Mouse (Mus musculus) embryonic facial prominence, embryonic 10.5 days (tissue): ENCODE results near the gene Odc1. TPM values are rescaled to one million over a fixed set of nuclear protein-coding genes. Genes with fewer than 3 reads are reported as not detected.
A peak's percentile ranks its signal among the peaks of the same experiment; 100 is the strongest.

ENCODE experiments used
- DNase-seq: peaks from one replicate; pipeline ENCODE4 v3.0.0-alpha.2; 2017; ENCODE audit warnings: low spot score
- H3K27ac ChIP-seq: fragments of 300-500 bp; sonication (generic); replicated peaks from 2 replicates; pipeline ENCODE4 v1.5.1; 2016; ENCODE audit warnings: mild to moderate bottlenecking
- H3K27me3 ChIP-seq: fragments of 300-500 bp; sonication (generic); replicated peaks from 2 replicates; pipeline ENCODE4 v1.6.1; 2016; ENCODE audit warnings: low read depth, mild to moderate bottlenecking; ENCODE audit not compliant: poor library complexity, severe bottlenecking
- H3K36me3 ChIP-seq: fragments of 300-500 bp; sonication (generic); replicated peaks from 2 replicates; pipeline ENCODE4 v1.6.1; 2016; ENCODE audit warnings: mild to moderate bottlenecking, moderate library complexity
- H3K4me1 ChIP-seq: fragments of 300-500 bp; sonication (generic); 2 replicates; pipeline ENCODE4 v1.6.1; 2016
- H3K4me3 ChIP-seq: fragments of 300-500 bp; sonication (generic); 2 replicates; pipeline ENCODE4 v1.5.1; 2016; ENCODE audit warnings: mild to moderate bottlenecking, moderate library complexity
- H3K9me3 ChIP-seq: fragments of 300-500 bp; sonication (generic); 2 replicates; pipeline ENCODE4 v1.6.1; 2016; ENCODE audit warnings: mild to moderate bottlenecking
- WGBS: fragments of 180-500 bp; shearing (Covaris S2); methylation state at CpG from one replicate; pipeline ENCODE4 v1.1.7; 2016; 5-methylcytosine and 5-hydroxymethylcytosine counted together
- polyA plus RNA-seq: library from polyadenylated mRNA; unstranded; fragments of >200 nt; fragmentation: Nextera tagmentation; extraction: Ambion mirVana; gene quantifications from 2 replicates; pipeline ENCODE4 v1.2.1, GENCODE M21; 2016

Odc1 gene
- polyA plus RNA-seq, result 264 and 283 TPM in 2 replicates

DNA sequence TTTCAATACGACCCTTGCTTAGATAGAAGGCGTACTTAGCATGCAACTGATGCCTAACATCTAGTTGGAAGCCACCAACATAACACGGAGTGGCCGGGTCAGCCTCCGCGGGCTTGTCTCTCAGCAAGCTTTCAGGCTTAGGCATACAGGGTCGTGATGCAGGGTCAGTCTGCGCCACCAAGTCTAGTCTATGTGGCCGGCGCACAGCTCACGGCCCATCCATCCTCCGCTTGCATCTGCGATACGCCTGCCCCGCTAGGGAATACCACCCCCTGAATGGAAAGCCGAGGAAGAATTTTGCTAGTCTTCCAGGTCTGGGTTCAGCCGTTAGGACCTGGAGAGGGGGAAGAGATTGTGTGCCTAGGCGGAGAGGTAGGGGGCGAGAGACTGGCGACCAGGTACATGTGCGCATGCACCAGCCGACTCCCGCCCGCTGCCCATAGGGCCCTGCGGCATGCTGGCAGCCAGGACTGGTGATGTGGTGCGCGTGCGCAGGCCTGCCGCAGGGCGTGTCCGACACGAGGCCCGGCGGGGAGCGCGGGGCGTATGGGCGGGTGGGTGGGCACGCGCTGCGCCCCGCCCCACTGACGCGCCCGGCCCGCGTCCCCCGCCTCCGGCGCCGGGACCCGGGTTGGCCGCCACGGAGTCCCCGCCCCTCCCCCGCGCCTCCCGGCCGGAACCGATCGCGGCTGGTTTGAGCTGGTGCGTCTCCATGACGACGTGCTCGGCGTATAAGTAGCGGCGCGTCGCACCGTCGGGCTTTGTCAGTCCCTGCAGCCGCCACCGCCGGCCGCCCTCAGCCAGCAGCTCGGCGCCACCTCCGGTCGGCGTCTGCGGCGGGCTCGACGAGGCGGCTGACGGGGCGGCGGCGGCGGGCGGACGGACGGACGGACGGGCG lies at the start of gene Odc1:
Odc1 (plus strand) TSS at position 586 of the 898 bp plus-strand sequence.
- Histone ChIP-seq H3K4me3 (peak within 1 kb of the TSS; percentile 93), H3K27me3 (no peaks in the 10 kb centered on the region), H3K36me3 (peaks cover 30% of the 10 kb centered on the region), H3K27ac (peak within 1 kb of the TSS; percentile 98), H3K4me1 (peaks cover 23% of the 10 kb centered on the region), H3K9me3 (no peaks in the 10 kb centered on the region)
- peak; percentile 99 for DNase-seq
- under 1% methylated on average over 98 of the region's 98 CpGs for WGBS

DNA sequence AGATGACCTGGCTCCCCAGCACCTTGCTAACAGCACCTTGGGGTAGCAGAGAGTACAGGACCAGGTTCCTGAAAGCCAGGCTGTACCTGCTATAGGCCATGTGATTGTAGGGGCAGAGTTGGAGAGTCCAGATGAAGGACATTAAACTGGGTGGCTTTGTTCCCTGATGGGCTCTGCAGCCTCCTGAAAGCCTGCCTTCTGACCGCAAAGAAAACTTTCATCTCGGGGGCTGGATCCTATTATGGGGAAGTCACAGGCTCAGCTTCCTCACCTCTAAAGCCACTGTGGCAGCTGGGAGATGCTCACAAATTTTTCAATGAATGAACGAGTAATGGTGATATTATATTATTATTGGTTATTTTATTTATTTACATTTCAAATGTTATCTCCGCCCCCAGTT lies 49.8 kb upstream of the Odc1 start:
- WGBS, result 56% methylated on average over 4 of the region's 4 CpGs
- peaks cover 18% of the 10 kb centered on the region for H3K4me1 ChIP-seq
- H3K36me3 ChIP-seq, result no peaks in the 10 kb centered on the region
- DNase-seq, result no peak
- H3K27me3 ChIP-seq, result no peaks in the 10 kb centered on the region
- no peak overlapping the region for H3K4me3 ChIP-seq
- H3K27ac ChIP-seq, result no peak overlapping the region
- H3K9me3 ChIP-seq, result no peaks in the 10 kb centered on the region

DNA sequence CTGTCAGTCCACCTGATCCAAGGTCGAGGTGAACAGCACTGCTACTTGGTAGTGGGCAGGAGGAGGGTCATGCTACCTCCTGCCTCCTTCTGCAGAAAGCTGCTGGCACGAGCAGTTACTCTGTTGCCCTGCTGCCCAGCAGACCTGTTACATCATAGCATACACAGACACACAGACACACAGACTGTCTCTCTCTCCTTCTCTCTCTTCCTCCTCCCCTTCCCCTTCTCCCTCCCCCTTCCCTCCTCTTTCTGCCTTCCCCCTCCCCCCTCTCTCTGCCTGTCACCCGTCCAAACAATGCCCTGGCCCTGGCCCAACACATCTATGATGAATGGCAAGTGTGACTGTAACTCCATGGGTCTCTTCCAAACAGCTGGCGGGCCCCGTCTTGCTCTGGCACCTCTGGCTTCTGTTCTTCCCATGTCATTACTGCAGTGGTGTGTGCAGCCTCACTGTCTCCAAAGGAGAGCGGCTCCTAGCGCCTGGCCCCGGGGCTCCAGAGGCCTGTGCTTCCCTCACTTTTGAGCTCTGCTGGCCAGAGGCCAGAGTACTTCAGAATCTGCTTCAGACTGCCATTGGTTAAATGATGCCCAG lies 48.6 kb upstream of the Odc1 start:
- 35% methylated on average over 8 of the region's 8 CpGs for WGBS
- H3K27ac ChIP-seq, result peak overlapping the region; percentile 35
- H3K27me3 ChIP-seq, result no peaks in the 10 kb centered on the region
- no peaks in the 10 kb centered on the region for H3K36me3 ChIP-seq
- H3K9me3 ChIP-seq, result no peaks in the 10 kb centered on the region
- H3K4me1 ChIP-seq, result peaks cover 18% of the 10 kb centered on the region
- H3K4me3 ChIP-seq, result no peak overlapping the region
- DNase-seq, result peak; percentile 29

DNA sequence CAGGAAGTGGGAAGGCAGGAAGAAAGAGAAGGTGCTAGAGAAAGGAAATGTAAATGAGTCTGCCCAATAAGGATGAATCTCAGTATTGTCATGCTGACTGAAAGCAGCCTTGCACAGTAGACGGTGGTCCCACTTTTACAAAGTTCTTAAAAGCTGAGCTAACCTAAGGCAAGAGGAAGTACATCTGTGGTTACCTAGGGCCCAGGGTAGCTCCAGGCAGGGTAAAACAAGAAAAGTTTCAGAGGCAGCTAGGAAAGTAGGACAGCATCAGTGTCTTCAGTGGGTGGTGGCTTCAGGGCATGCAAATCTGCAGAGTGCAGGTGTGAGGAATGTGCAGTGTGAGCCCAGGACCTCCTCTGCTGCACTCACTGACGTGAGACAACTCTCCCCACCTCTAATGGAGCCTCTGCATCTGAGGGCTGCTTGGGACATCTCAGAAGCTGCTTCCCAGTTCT lies 38.9 kb upstream of the Odc1 start:
- DNase-seq, result no peak
- H3K27ac ChIP-seq, result no peak overlapping the region
- 26% methylated on average over 2 of the region's 2 CpGs for WGBS
- no peaks in the 10 kb centered on the region for H3K36me3 ChIP-seq
- no peaks in the 10 kb centered on the region for H3K27me3 ChIP-seq
- no peaks in the 10 kb centered on the region for H3K9me3 ChIP-seq
- no peak overlapping the region for H3K4me3 ChIP-seq
- peaks cover 14% of the 10 kb centered on the region; the same call in 1 of the 2 replicates for H3K4me1 ChIP-seq

DNA sequence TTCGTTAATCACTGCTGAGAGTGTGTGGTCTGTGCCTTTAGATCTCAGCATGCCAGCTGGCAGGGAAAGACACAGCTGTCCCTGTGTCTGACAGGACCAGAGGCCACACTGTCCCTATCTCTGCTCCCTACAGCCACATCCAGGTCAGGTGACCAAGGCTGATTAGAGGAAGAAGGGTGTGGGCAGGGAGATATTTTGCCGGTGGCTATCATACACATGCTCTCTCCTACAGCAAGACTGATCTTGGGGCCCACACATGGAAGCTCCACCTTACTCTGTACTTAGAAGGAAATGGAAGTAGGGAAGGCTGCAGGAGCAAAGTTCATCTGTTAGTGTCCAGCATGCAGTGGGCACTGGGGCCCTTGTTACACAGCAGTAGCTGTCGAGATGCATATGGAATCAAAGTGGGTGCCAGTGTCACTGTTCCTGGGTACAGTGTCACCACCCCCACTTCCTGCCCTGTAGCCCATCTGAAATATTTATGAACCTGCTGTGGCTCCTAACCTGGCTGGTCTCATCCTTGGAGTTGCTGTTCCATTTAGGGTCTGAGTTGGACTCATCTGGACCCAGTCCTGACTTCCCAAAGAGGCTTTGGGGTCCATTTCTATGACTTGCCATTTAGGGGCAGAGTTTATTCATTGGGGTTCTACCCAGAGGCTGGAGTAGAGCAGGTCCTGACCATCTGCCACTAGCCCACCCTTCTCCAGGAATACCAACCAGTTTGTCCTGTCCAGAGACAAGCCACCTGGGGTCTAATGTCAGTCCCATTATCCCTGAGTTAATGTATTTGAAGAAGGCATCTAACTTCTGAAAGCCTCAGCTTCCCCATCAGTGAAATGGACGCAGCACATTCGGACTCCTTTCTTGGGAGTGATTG lies 38.2 kb upstream of the Odc1 start:
- WGBS, result 62% methylated on average over 5 of the region's 5 CpGs

DNA sequence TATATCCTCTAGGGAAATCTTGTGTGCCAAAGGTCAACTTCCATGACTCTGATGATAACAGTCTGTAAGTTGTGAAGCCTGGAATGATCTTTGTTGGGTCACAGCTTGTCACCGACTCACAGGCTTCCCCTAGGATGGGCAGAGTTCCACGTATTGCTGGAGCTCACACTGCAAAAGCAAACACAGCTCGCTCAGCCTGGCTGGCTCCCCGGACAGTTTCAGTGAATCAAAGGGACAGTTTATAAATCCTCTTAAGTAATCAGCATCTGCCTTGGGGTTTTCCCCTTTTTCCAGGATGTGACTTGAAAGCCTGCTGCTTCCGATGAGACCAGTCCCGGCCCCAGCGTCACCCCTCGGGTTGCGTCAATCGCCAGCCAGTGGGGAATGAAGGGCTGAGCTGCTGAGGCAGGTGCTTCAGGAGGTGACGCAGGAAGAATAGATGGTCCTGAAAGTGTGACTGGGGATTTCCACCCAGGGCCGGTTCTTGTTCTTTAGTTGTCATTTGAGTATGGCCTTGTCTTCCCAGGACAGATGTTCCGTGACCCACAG lies 37.5 kb upstream of the Odc1 start:
- DNase-seq, result no peak
- H3K9me3 ChIP-seq, result no peaks in the 10 kb centered on the region
- H3K36me3 ChIP-seq, result no peaks in the 10 kb centered on the region
- no peak overlapping the region for H3K27ac ChIP-seq
- no peak overlapping the region for H3K4me3 ChIP-seq
- H3K4me1 ChIP-seq, result peaks cover 14% of the 10 kb centered on the region; the same call in 1 of the 2 replicates
- WGBS, result 59% methylated on average over 13 of the region's 13 CpGs
- H3K27me3 ChIP-seq, result no peaks in the 10 kb centered on the region

More for the DNA sequence above, 38.2 kb upstream of the Odc1 start:
- H3K9me3 ChIP-seq, result no peaks in the 10 kb centered on the region
- DNase-seq, result no peak
- no peaks in the 10 kb centered on the region for H3K36me3 ChIP-seq
- H3K4me1 ChIP-seq, result peaks cover 14% of the 10 kb centered on the region; the same call in 1 of the 2 replicates
- no peaks in the 10 kb centered on the region for H3K27me3 ChIP-seq
- H3K4me3 ChIP-seq, result no peak overlapping the region
- no peak overlapping the region for H3K27ac ChIP-seq

DNA sequence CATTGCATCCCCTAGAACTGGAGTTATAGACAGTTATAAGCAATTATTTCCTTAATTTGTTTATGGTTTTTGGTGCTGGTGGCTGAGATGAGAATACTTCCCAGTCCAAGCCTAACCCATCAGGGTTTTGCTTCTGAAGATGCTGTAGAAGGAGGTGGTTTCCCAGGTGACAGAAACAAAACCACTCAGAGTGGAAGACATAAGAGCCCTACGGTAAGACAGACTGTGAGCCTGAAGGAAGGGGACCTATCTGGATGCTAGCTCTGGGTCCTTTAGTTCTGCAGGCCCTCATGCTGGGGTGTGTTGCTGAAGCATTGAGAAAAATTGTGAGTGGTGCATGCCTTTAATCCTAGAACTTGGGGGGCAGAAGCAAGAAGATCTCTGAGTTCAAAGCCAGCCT lies 35.3 kb upstream of the Odc1 start:
- 84% methylated on average over 1 of the region's 1 CpGs for WGBS
- Histone ChIP-seq H3K27ac (no peak overlapping the region), H3K27me3 (no peaks in the 10 kb centered on the region), H3K9me3 (no peaks in the 10 kb centered on the region), H3K4me1 (peaks cover 14% of the 10 kb centered on the region; the same call in 1 of the 2 replicates), H3K4me3 (no peak overlapping the region), H3K36me3 (no peaks in the 10 kb centered on the region)
- DNase-seq, result no peak

DNA sequence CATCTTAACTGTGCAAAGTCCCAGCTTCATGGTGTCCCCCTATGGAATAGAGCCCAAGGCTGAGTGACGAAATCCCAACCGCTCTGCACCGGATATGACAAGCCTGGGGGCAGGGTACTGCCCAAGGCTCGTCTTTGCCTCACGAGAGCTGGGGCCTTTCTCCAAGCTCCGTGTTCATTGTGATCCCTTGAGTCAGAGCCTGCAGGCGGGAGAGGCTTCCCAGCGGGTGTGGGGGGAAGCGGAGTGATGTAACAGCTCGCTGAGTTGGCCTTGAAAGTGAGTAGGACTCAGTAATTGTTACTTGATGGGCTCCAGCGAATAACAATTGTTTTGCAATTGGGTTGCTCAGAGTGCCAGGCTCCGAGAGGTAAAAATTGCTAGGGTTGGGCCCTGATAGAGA lies 34.4 kb upstream of the Odc1 start:
- 39% methylated on average over 12 of the region's 12 CpGs for WGBS
- H3K27ac ChIP-seq, result no peak overlapping the region
- peaks cover 14% of the 10 kb centered on the region; the same call in 1 of the 2 replicates for H3K4me1 ChIP-seq
- DNase-seq, result no peak
- no peaks in the 10 kb centered on the region for H3K9me3 ChIP-seq
- H3K36me3 ChIP-seq, result no peaks in the 10 kb centered on the region
- no peak overlapping the region for H3K4me3 ChIP-seq
- H3K27me3 ChIP-seq, result no peaks in the 10 kb centered on the region

DNA sequence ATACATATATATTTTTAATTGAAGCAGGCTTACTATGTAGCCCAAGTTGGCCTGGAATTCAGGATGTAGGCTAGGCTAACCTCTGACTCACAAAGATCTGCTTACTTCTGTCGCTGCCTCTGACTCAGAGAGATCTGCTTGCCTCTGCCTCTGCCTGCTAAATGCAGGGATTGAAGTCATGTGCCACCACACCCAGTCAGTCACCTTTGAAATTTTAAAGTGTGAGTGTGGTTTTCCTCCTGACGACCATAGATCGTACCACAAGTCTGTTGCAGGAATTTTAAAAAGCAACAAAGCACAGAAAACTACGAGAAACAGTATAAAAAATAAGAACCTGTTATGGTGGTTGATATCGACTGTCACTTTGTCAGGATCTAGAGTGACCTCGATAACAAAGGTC lies 33.6 kb upstream of the Odc1 start:
- Histone ChIP-seq H3K4me3 (no peak overlapping the region), H3K9me3 (no peaks in the 10 kb centered on the region), H3K27me3 (no peaks in the 10 kb centered on the region), H3K36me3 (no peaks in the 10 kb centered on the region), H3K27ac (no peak overlapping the region), H3K4me1 (peaks cover 9% of the 10 kb centered on the region; the same call in 1 of the 2 replicates)
- no peak for DNase-seq
- 88% methylated on average over 6 of the region's 6 CpGs for WGBS

DNA sequence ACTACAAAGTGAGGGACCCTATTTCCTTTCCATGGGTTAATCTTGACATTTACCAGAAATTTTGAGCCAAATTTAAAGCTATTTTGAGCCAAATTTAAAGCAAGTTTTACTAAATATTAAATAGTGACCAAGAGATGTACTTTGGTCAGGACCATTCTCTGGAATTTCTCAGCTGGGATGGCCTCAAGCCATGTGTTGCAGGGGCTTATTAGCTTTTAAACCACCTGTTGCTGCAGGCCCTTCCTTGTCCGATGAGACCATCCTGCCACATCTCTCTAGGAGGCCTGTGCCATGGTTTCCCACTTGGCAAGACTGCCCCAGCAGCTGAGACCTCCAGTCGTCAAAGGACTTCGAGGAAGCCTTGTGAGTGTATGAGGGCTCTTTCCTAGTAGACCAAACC lies 15.4 kb upstream of the Odc1 start:
- DNase-seq, result no peak
- H3K27ac ChIP-seq, result no peak overlapping the region
- H3K9me3 ChIP-seq, result no peaks in the 10 kb centered on the region
- H3K36me3 ChIP-seq, result no peaks in the 10 kb centered on the region
- H3K4me3 ChIP-seq, result no peak overlapping the region
- H3K27me3 ChIP-seq, result no peaks in the 10 kb centered on the region
- no peaks in the 10 kb centered on the region for H3K4me1 ChIP-seq
- 81% methylated on average over 3 of the region's 3 CpGs for WGBS

DNA sequence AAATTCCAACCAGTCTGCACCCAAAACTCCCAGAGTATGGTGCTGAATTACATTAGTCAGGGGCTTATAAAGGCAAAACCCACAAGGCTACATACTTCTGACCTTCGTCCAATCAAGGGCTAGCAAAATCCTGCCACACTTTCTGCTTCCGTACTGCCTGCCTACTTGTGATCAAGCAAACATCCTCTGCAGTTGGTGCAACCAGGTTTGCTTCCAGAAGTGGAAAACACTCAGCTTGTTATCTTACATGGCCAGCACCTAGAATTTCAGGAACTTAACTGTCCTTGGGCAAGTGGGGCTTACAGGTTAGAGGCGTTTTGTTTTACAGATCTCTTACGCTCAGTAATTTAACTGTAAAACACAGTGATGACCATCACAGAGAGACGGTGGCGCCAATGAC lies 14.9 kb upstream of the Odc1 start:
- H3K27me3 ChIP-seq, result no peaks in the 10 kb centered on the region
- no peaks in the 10 kb centered on the region for H3K4me1 ChIP-seq
- 85% methylated on average over 6 of the region's 6 CpGs for WGBS
- no peak for DNase-seq
- no peak overlapping the region for H3K27ac ChIP-seq
- H3K9me3 ChIP-seq, result no peaks in the 10 kb centered on the region
- H3K4me3 ChIP-seq, result no peak overlapping the region
- H3K36me3 ChIP-seq, result no peaks in the 10 kb centered on the region

DNA sequence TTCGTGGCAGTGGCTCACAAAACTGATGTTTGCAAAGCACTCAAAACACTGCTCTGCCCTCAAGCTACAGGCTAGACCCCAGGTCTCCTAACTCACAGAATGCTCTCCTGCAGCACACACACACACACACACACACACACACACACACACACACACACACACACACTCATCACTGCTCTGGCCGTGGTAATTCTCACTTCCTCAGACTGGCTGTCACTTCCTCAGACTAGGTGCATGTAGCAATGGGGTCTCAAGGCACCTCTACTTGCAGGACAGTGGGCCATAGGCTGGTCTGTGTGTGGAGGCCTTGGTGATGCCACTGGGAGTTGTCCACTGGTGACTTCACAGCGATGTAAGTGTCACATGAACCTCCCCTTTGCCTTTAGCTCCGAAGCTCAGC lies 13.8 kb upstream of the Odc1 start:
- H3K36me3 ChIP-seq, result no peaks in the 10 kb centered on the region
- no peaks in the 10 kb centered on the region for H3K27me3 ChIP-seq
- no peaks in the 10 kb centered on the region for H3K9me3 ChIP-seq
- no peak for DNase-seq
- H3K27ac ChIP-seq, result no peak overlapping the region
- H3K4me1 ChIP-seq, result no peaks in the 10 kb centered on the region
- WGBS, result 74% methylated on average over 4 of the region's 4 CpGs
- H3K4me3 ChIP-seq, result no peak overlapping the region
